Mouse (Mus musculus) G1E (cell line): ENCODE measurements around the gene Epn3. TPM values are rescaled to one million over a fixed set of nuclear protein-coding genes. Genes with fewer than 3 reads are reported as not detected.
A peak's percentile ranks its signal among the peaks of the same experiment; 100 is the strongest.

Experiments
- ATAC-seq: 2 replicates; pipeline ENCODE4 v1.8.0; 2016; ENCODE audit warnings: mild to moderate bottlenecking; ENCODE audit not compliant: insufficient number of reproducible peaks, poor library complexity, low FRiP score, severe bottlenecking; ENCODE audit errors: extremely low read depth
- DNase-seq: peaks from one replicate; pipeline ENCODE4 v3.0.0; 2012; ENCODE audit warnings: low spot score
- H3K27me3 ChIP-seq: 2 replicates; pipeline ENCODE4 v1.6.1; 2012; ENCODE audit warnings: mild to moderate bottlenecking, low read length, inconsistent platforms; ENCODE audit not compliant: insufficient read depth
- H3K36me3 ChIP-seq: replicated peaks from 2 replicates; pipeline ENCODE3; 2012; ENCODE audit warnings: mild to moderate bottlenecking, inconsistent platforms
- H3K4me1 ChIP-seq: 2 replicates; pipeline ENCODE4 v1.6.1; 2012; ENCODE audit warnings: low read depth, low read length, inconsistent platforms, mixed read lengths; ENCODE audit not compliant: insufficient read depth
- H3K4me3 ChIP-seq: 2 replicates; pipeline ENCODE4 v1.5.1; 2012; ENCODE audit warnings: low read depth, mild to moderate bottlenecking, inconsistent platforms, low read length, moderate library complexity, mixed read lengths
- H3K9me3 ChIP-seq: replicated peaks from 2 replicates; pipeline ENCODE4 v1.6.1; 2012; ENCODE audit warnings: inconsistent platforms
- CTCF ChIP-seq: IDR thresholded peaks from 2 replicates; pipeline ENCODE4 v1.5.1; 2012; ENCODE audit warnings: low read depth, low read length, inconsistent platforms, mixed read lengths
- GATA1 ChIP-seq: IDR thresholded peaks from 2 replicates; pipeline ENCODE4 v1.6.1; 2012; ENCODE audit warnings: borderline replicate concordance, low read length, inconsistent platforms, mixed read lengths
- GATA2 ChIP-seq: IDR thresholded peaks from 2 replicates; pipeline ENCODE4 v1.6.1; 2012; ENCODE audit warnings: low read depth, low read length, inconsistent platforms, borderline replicate concordance
- POLR2AphosphoS5 ChIP-seq: IDR thresholded peaks from 2 replicates; pipeline ENCODE4 v1.6.1; 2012; ENCODE audit warnings: low read depth, low read length, inconsistent platforms; ENCODE audit not compliant: insufficient replicate concordance
- TAL1 ChIP-seq: conservative IDR thresholded peaks from 2 replicates; pipeline ENCODE4 v1.6.1; 2012; ENCODE audit warnings: low read depth, low read length, inconsistent platforms, mixed read lengths
- polyA plus RNA-seq: library from polyadenylated mRNA; stranded (reverse); fragments of >175 nt; gene quantifications from 2 replicates; pipeline ENCODE4 v1.2.3, GENCODE M21; 2012
- total RNA-seq, 2 experiments: library from RNA; stranded (forward) in 1 of 2; stranded (reverse) in 1 of 2; fragments of 200-1000 nt in 1 of 2; fragments of >200 nt in 1 of 2; fragmentation: Nextera tagmentation in 1 of 2; gene quantifications; 2 replicates each; pipeline ENCODE4 v1.2.3; 2014 to 2017

Epn3 gene
- total and polyA plus RNA-seq, 3 experiments = not detected

- H3K4me1 ChIP-seq = no peaks in the 10 kb centered on the region
- H3K4me3 ChIP-seq = no peak overlapping the region
- TF ChIP-seq GATA2 = no peak
- TF ChIP-seq POLR2AphosphoS5 = no peak
- TF ChIP-seq CTCF = no peak
- TF ChIP-seq TAL1 = no peak
- TF ChIP-seq GATA1 = no peak
- no peaks in the 10 kb centered on the region for H3K36me3 ChIP-seq
- DNase-seq = no peak
- H3K9me3 ChIP-seq = no peaks in the 10 kb centered on the region
- H3K27me3 ChIP-seq = peaks cover 27% of the 10 kb centered on the region
- ATAC-seq = no peak
Measured at GRCm38 (mm10) chr11:94488767-94489533, 10.8 kb downstream of the Epn3 start.

GRCm38 (mm10) chr11:94486001-94486400 lies 13.8 kb downstream of the Epn3 start, which contains the start of gene Spata20:
TSS of gene Spata20 (minus strand) at chr11:94486179.
- no peak for DNase-seq
- H3K27me3 ChIP-seq = peaks cover 22% of the 10 kb centered on the region
- ATAC-seq = no peak

GRCm38 (mm10) chr11:94485223-94485622 lies 14.6 kb downstream of the Epn3 start:
- H3K36me3 ChIP-seq = no peaks in the 10 kb centered on the region
- no peaks in the 10 kb centered on the region; the same call in 1 of the 2 replicates for H3K4me1 ChIP-seq

More at GRCm38 (mm10) chr11:94486001-94486400, 13.8 kb downstream of the Epn3 start, which contains the start of gene Spata20:
- no peaks in the 10 kb centered on the region; the same call in 1 of the 2 replicates for H3K4me1 ChIP-seq
- H3K36me3 ChIP-seq = no peaks in the 10 kb centered on the region
- H3K4me3 ChIP-seq = no peak within 1 kb of the TSS
- peak; percentile 55 for TF ChIP-seq CTCF
- TF ChIP-seq TAL1 = no peak
- no peaks in the 10 kb centered on the region for H3K9me3 ChIP-seq

GRCm38 (mm10) chr11:94484636-94485035 lies 15.1 kb downstream of the Epn3 start:
- ATAC-seq = no peak
- Histone ChIP-seq H3K4me3 (no peak overlapping the region), H3K27me3 (peaks cover 22% of the 10 kb centered on the region)

More at GRCm38 (mm10) chr11:94485223-94485622, 14.6 kb downstream of the Epn3 start:
- DNase-seq (no peak), ATAC-seq (no peak)
- TF ChIP-seq GATA1 (no peak), GATA2 (no peak), TAL1 (no peak), CTCF (no peak), POLR2AphosphoS5 (no peak)
- H3K4me3 ChIP-seq = no peak overlapping the region
- peaks cover 23% of the 10 kb centered on the region for H3K27me3 ChIP-seq
- no peaks in the 10 kb centered on the region for H3K9me3 ChIP-seq

GRCm38 (mm10) chr11:94483921-94484320 lies 15.9 kb downstream of the Epn3 start:
- TF ChIP-seq GATA1 (no peak), CTCF (no peak), TAL1 (no peak), POLR2AphosphoS5 (no peak), GATA2 (no peak)
- ATAC-seq (no peak), DNase-seq (no peak)
- Histone ChIP-seq H3K9me3 (no peaks in the 10 kb centered on the region), H3K4me1 (no peaks in the 10 kb centered on the region; the same call in 1 of the 2 replicates), H3K27me3 (peaks cover 17% of the 10 kb centered on the region), H3K36me3 (no peaks in the 10 kb centered on the region), H3K4me3 (no peak overlapping the region)

More at GRCm38 (mm10) chr11:94484636-94485035, 15.1 kb downstream of the Epn3 start:
- TF ChIP-seq GATA1 (no peak), TAL1 (no peak), POLR2AphosphoS5 (no peak), CTCF (no peak), GATA2 (no peak)
- H3K36me3 ChIP-seq = no peaks in the 10 kb centered on the region
- H3K4me1 ChIP-seq = no peaks in the 10 kb centered on the region; the same call in 1 of the 2 replicates
- DNase-seq = no peak
- no peaks in the 10 kb centered on the region for H3K9me3 ChIP-seq

- DNase-seq (no peak), ATAC-seq (no peak)
- H3K4me3 ChIP-seq = no peak overlapping the region
- TF ChIP-seq CTCF (no peak), TAL1 (no peak), GATA2 (no peak), GATA1 (no peak), POLR2AphosphoS5 (no peak)
- no peaks in the 10 kb centered on the region; the same call in 1 of the 2 replicates for H3K4me1 ChIP-seq
- H3K9me3 ChIP-seq = no peaks in the 10 kb centered on the region
- peaks cover 17% of the 10 kb centered on the region for H3K27me3 ChIP-seq
- H3K36me3 ChIP-seq = no peaks in the 10 kb centered on the region
Measured at GRCm38 (mm10) chr11:94483436-94483835, 16.3 kb downstream of the Epn3 start.
